Mouse (Mus musculus) hematopoietic stem cell, adult 5-6 weeks (primary cell): ENCODE results near the gene Tmco4. TPM values are rescaled to one million over a fixed set of nuclear protein-coding genes. Genes with fewer than 3 reads are reported as not detected.

Experiments used
- ATAC-seq, 2 experiments: fragments of 125-278 bp in 1 of 2; replicated peaks in 1 of 2; 2 replicates each; pipeline ENCODE4 v1.8.0; 2016 to 2017; ENCODE audit warnings: inconsistent platforms in 2 of 2, mild to moderate bottlenecking in 2 of 2, moderate number of reproducible peaks in 2 of 2, low read depth in 1 of 2, moderate TSS enrichment in 1 of 2; ENCODE audit not compliant: low FRiP score in 2 of 2, poor library complexity in 2 of 2, severe bottlenecking in 2 of 2, insufficient read depth in 1 of 2, low TSS enrichment in 1 of 2
- total RNA-seq: library from RNA; stranded (forward); fragments of 172-1452, 232-1000 nt; gene quantifications from 2 replicates; pipeline ENCODE4 v1.2.3, GENCODE M21; 2017

Tmco4 gene
- total RNA-seq, 1 experiment from 2014 or later = 14.0 TPM

- no peak for ATAC-seq
These were observed 28.7 kb downstream of the Tmco4 start for GRCm38 (mm10) chr4:139001433-139001832.

GRCm38 (mm10) chr4:139004067-139004466 is 31.4 kb downstream of the Tmco4 start:
- ATAC-seq = no peak

- no peak for ATAC-seq
These were observed 32.5 kb downstream of the Tmco4 start for GRCm38 (mm10) chr4:139005214-139005613.

GRCm38 (mm10) chr4:139007353-139007752 is 34.7 kb downstream of the Tmco4 start:
- no peak for ATAC-seq

- ATAC-seq = no peak
These were observed 35.4 kb downstream of the Tmco4 start for GRCm38 (mm10) chr4:139007981-139008536.

GRCm38 (mm10) chr4:139011201-139011702 is 38.6 kb downstream of the Tmco4 start:
- ATAC-seq = no peak

- no peak for ATAC-seq
These were observed 40.6 kb downstream of the Tmco4 start for GRCm38 (mm10) chr4:139013281-139013680.

GRCm38 (mm10) chr4:139014793-139015192 is 42.1 kb downstream of the Tmco4 start:
- no peak for ATAC-seq

- ATAC-seq = no peak
These were observed 45.7 kb downstream of the Tmco4 start for GRCm38 (mm10) chr4:139018388-139018787.

- ATAC-seq = no peak
These were observed 46.3 kb downstream of the Tmco4 start for GRCm38 (mm10) chr4:139018976-139019375.

- no peak for ATAC-seq
These were observed 46.7 kb downstream of the Tmco4 start for GRCm38 (mm10) chr4:139019413-139019812.

GRCm38 (mm10) chr4:139020385-139020784 is 47.7 kb downstream of the Tmco4 start:
- no peak for ATAC-seq

- ATAC-seq = no peak
These were observed 51.7 kb downstream of the Tmco4 start for GRCm38 (mm10) chr4:139024379-139024778.

GRCm38 (mm10) chr4:139030675-139031074 is 58.0 kb downstream of the Tmco4 start:
- no peak for ATAC-seq

- no peak for ATAC-seq
These were observed 59.8 kb downstream of the Tmco4 start for GRCm38 (mm10) chr4:139032521-139032920.

- ATAC-seq = no peak
These were observed 60.7 kb downstream of the Tmco4 start for GRCm38 (mm10) chr4:139033263-139034009.

GRCm38 (mm10) chr4:139034010-139034367 is 61.3 kb downstream of the Tmco4 start:
- ATAC-seq = no peak

- ATAC-seq = no peak
These were observed 61.9 kb downstream of the Tmco4 start for GRCm38 (mm10) chr4:139034540-139034939.

GRCm38 (mm10) chr4:139034942-139035341 is 62.3 kb downstream of the Tmco4 start:
- ATAC-seq = no peak
